Mouse (Mus musculus): ENCODE results near the gene Gm11111. TPM values are rescaled to one million over a fixed set of nuclear protein-coding genes. Genes with fewer than 3 reads are reported as not detected.

Gene Gm11111
- not detected in 2 replicates for polyA plus RNA-seq (2015; fragmentation: Nextera tagmentation; extraction: Ambion mirVana)

DNA sequence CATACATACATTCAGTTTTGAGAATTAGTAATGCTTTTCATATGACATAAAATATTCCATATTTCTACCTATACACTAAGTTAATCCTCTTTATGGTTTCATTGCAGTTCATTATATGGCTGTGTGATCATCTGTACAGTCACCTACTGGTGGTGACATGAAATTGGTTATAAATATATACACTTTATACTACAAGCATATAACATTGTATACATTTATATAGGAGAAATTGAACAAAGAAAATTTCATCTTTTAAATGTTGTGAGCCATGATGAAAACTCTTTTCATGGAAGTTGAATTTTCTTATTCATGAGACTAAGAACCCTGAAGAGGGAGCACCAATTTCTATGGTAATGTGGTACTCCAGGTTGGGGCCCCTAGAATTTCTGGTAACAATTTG is at the start of gene Gm11111:
TSS of gene Gm11111 (plus strand) at position 301 of the 400 bp plus-strand sequence.
- no peak for ATAC-seq (ENCODE audit: insufficient number of reproducible peaks, insufficient read depth, low FRiP score, low TSS enrichment, low read depth)
- no peak within 1 kb of the TSS for H3K4me2 ChIP-seq
- peaks cover 16% of the 10 kb centered on the region; the same call in 1 of the 2 replicates for H3K4me1 ChIP-seq
- H3K4me3 ChIP-seq: no peak within 1 kb of the TSS
- no peaks in the 10 kb centered on the region for H3K27me3 ChIP-seq
- no peaks in the 10 kb centered on the region for H3K36me3 ChIP-seq
- no peaks in the 10 kb centered on the region for H3K9me3 ChIP-seq
- no peak within 1 kb of the TSS for H3K9ac ChIP-seq
- H3K27ac ChIP-seq: no peak within 1 kb of the TSS

DNA sequence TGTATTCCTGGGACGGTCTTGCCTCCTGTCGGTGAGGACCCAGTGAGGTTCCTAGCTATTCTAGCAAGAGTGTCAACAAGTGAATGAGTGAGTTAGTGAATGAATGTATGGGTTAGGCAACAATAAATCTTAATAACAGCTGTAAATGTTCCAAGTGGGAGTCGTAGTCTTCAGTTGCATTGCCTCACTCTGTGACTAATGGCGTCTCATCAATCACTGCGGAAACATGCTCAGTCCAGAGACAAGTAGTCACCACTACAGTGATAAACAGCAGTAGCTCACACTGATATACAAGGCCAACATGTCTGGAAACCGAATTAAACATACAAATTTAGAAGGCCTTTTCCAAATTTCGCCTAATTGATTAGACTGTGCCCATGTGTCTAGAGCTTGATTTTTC is 36.3 kb upstream of the Gm11111 start:
- Histone ChIP-seq H3K27ac (no peak overlapping the region), H3K27me3 (no peaks in the 10 kb centered on the region), H3K4me1 (no peaks in the 10 kb centered on the region), H3K36me3 (no peaks in the 10 kb centered on the region), H3K9ac (no peak overlapping the region), H3K4me2 (no peak overlapping the region), H3K4me3 (no peak overlapping the region), H3K9me3 (no peaks in the 10 kb centered on the region)
- WGBS: 90% methylated on average over 7 of the region's 7 CpGs
- ATAC-seq (ENCODE audit: insufficient number of reproducible peaks, insufficient read depth, low FRiP score, low TSS enrichment, low read depth): no peak

DNA sequence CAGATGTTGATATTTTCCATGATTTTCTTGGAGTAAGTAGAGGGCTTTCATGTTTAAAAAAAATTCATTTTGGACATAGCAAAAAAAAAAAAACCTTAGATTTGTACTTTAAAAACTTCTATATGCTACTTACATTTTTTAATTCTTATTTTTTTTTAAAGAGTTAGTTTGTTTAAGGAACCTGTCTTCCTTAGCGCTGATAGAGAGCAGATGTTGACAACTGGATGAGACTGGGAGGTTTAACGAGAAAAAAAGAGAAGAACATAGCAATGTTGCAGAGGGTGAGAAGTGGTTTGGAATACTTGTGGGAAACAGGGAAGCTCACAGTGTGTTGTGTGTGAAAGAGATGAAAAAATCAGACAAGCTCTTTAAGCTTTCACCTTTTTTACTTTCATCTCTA is 32.4 kb upstream of the Gm11111 start:
- WGBS: 57% methylated on average over 2 of the region's 2 CpGs

GRCm38 (mm10) chr5:98522270-98522977 is 30.1 kb upstream of the Gm11111 start:
- WGBS: 83% methylated on average over 7 of the region's 7 CpGs
- no peak for ATAC-seq (ENCODE audit: insufficient number of reproducible peaks, insufficient read depth, low FRiP score, low TSS enrichment, low read depth)
- Histone ChIP-seq H3K9ac (no peak overlapping the region), H3K4me3 (no peak overlapping the region), H3K9me3 (no peaks in the 10 kb centered on the region), H3K27me3 (no peaks in the 10 kb centered on the region), H3K4me2 (no peak overlapping the region), H3K4me1 (no peaks in the 10 kb centered on the region), H3K36me3 (no peaks in the 10 kb centered on the region), H3K27ac (no peak overlapping the region)

More for the DNA sequence above, 32.4 kb upstream of the Gm11111 start:
- Histone ChIP-seq H3K4me3 (no peak overlapping the region), H3K27me3 (no peaks in the 10 kb centered on the region), H3K4me2 (no peak overlapping the region), H3K27ac (no peak overlapping the region), H3K9ac (no peak overlapping the region), H3K36me3 (no peaks in the 10 kb centered on the region), H3K4me1 (no peaks in the 10 kb centered on the region), H3K9me3 (no peaks in the 10 kb centered on the region)
- no peak for ATAC-seq (ENCODE audit: insufficient number of reproducible peaks, insufficient read depth, low FRiP score, low TSS enrichment, low read depth)

- Histone ChIP-seq H3K9me3 (no peaks in the 10 kb centered on the region), H3K4me1 (no peaks in the 10 kb centered on the region), H3K4me3 (no peak overlapping the region), H3K4me2 (no peak overlapping the region), H3K27me3 (no peaks in the 10 kb centered on the region), H3K36me3 (no peaks in the 10 kb centered on the region), H3K9ac (no peak overlapping the region), H3K27ac (no peak overlapping the region)
- no peak for ATAC-seq (ENCODE audit: insufficient number of reproducible peaks, insufficient read depth, low FRiP score, low TSS enrichment, low read depth)
- WGBS: 78% methylated on average over 7 of the region's 7 CpGs
Observed at GRCm38 (mm10) chr5:98523050-98523449, 29.4 kb upstream of the Gm11111 start.

DNA sequence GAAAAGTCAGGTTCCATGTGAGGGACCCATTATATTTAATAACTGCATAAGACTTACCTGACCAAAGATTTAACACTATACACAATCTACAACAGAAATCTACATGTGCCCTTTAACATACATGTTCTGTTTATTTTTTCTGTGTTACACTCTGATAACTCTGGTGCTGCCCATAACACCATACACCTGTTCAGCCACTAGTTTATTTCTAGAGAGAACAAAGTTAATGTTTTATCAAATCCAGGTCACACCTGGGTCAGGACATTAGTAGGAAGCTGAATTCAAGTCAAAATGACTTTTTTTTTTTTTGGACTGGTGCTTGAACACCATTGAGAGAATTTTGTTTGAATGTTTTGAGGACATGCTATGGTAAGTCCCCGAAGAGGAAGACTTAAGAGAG is 28.7 kb upstream of the Gm11111 start:
- Histone ChIP-seq H3K9me3 (no peaks in the 10 kb centered on the region), H3K4me1 (no peaks in the 10 kb centered on the region), H3K4me2 (no peak overlapping the region), H3K27me3 (no peaks in the 10 kb centered on the region), H3K36me3 (no peaks in the 10 kb centered on the region), H3K9ac (no peak overlapping the region), H3K4me3 (no peak overlapping the region), H3K27ac (no peak overlapping the region)
- no peak for ATAC-seq (ENCODE audit: insufficient number of reproducible peaks, insufficient read depth, low FRiP score, low TSS enrichment, low read depth)
- WGBS: 89% methylated on average over 1 of the region's 1 CpGs

GRCm38 (mm10) chr5:98541333-98541732 is 11.2 kb upstream of the Gm11111 start:
- no peak for ATAC-seq (ENCODE audit: insufficient number of reproducible peaks, insufficient read depth, low FRiP score, low TSS enrichment, low read depth)
- Histone ChIP-seq H3K4me1 (no peaks in the 10 kb centered on the region), H3K9ac (no peak overlapping the region), H3K36me3 (no peaks in the 10 kb centered on the region), H3K27me3 (no peaks in the 10 kb centered on the region), H3K27ac (no peak overlapping the region), H3K9me3 (no peaks in the 10 kb centered on the region), H3K4me3 (no peak overlapping the region), H3K4me2 (no peak overlapping the region)
- 88% methylated on average over 1 of the region's 1 CpGs for WGBS

- no peak for ATAC-seq (ENCODE audit: insufficient number of reproducible peaks, insufficient read depth, low FRiP score, low TSS enrichment, low read depth)
- Histone ChIP-seq H3K4me3 (no peak overlapping the region), H3K27me3 (no peaks in the 10 kb centered on the region), H3K4me1 (peaks cover 16% of the 10 kb centered on the region; the same call in 1 of the 2 replicates), H3K36me3 (no peaks in the 10 kb centered on the region), H3K9ac (no peak overlapping the region), H3K27ac (no peak overlapping the region), H3K9me3 (no peaks in the 10 kb centered on the region), H3K4me2 (no peak overlapping the region)
- WGBS: 43% methylated on average over 5 of the region's 5 CpGs
Observed at GRCm38 (mm10) chr5:98550285-98550684, 2.2 kb upstream of the Gm11111 start.

DNA sequence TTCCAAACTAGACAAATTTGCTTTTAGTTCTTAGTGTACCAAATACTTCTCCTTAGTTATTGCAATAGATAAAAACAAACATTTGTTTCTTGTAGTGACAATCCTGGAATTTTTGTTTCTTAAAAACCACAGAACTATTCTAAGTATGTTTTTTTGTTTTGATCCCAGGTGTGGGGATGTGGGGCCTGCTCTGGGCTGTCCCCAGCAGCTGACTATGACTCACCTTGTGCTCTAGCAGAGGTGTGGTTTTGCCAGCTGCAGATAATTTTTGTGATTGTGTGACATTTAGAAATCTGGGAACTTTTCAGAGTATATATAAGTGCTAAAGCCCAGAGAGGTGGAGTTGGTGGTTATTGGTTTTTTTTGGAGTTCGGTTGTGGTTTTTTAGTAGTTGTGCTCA is 1.6 kb upstream of the Gm11111 start:
- Histone ChIP-seq H3K4me2 (no peak overlapping the region), H3K27ac (no peak overlapping the region), H3K4me1 (peaks cover 16% of the 10 kb centered on the region; the same call in 1 of the 2 replicates), H3K4me3 (no peak overlapping the region), H3K9ac (no peak overlapping the region), H3K27me3 (no peaks in the 10 kb centered on the region), H3K9me3 (no peaks in the 10 kb centered on the region), H3K36me3 (no peaks in the 10 kb centered on the region)
- ATAC-seq (ENCODE audit: insufficient number of reproducible peaks, insufficient read depth, low FRiP score, low TSS enrichment, low read depth): no peak
- 68% methylated on average over 1 of the region's 1 CpGs for WGBS

DNA sequence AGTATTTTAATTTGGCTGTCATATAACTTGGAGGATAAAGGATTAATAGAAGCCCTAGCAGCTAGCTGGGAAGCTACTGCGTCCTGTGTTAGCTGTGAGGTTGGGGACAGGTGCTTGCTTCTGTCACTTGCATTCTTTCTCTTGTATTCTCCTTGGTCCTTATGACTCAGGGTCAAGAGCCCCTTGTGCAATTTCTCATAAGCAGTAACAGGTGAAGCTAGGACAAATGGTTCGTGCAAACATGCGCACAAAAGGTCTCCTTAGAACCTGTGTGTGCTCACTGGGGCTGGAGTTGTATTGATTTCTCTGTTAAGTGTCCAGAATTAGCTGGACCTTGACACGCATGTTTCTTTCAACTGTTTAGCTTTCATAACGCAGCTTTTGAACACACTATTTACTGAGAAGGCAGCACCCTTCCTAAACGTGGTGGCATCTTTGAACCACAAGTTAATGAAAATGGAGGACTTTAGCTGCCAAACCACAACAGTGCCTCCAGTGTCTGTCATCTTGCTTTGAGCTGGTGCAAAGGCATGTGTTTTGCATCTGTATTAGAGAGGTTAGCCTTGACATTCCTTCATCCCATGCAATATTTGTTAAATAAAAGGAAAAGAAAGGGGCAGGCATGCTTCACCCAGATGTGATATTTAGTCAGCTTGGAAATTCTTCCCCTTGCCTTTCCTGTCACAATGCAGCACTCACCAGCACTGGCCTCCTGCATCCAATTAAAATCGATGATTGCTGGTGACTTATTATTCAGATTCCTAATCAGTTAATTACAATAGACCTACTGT is 511 bp downstream of the Gm11111 start:
- Histone ChIP-seq H3K4me2 (no peak overlapping the region), H3K4me3 (no peak overlapping the region), H3K36me3 (no peaks in the 10 kb centered on the region), H3K4me1 (peaks cover 16% of the 10 kb centered on the region; the same call in 1 of the 2 replicates), H3K27me3 (no peaks in the 10 kb centered on the region), H3K9me3 (no peaks in the 10 kb centered on the region), H3K27ac (no peak overlapping the region), H3K9ac (no peak overlapping the region)
- WGBS: 45% methylated on average over 7 of the region's 7 CpGs
- ATAC-seq (ENCODE audit: insufficient number of reproducible peaks, insufficient read depth, low FRiP score, low TSS enrichment, low read depth): no peak

DNA sequence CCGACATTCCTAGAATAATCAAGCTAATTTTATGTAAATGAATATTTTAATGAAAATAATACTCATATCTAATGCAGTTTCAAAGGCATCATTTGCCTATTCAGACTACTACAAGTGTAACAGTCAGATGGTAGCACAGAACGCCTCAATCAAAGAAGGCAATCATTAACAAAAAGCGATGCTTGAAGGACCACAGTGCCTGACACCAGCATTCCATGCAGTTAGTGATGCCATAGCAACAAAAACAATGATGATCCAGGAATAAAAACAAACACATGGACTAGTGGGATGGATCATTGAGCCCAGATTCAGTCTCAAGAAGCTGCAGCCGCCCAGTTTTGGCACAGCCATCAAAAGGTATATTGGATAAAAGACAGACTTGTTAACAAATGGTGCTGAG is 8.8 kb downstream of the Gm11111 start:
- H3K4me2 ChIP-seq: no peak overlapping the region
- H3K27me3 ChIP-seq: no peaks in the 10 kb centered on the region
- whole genome bisulfite sequencing: 74% methylated on average over 4 of the region's 4 CpGs
- H3K4me3 ChIP-seq: no peak overlapping the region
- H3K36me3 ChIP-seq: no peaks in the 10 kb centered on the region
- H3K9me3 ChIP-seq: no peaks in the 10 kb centered on the region
- H3K9ac ChIP-seq: no peak overlapping the region
- H3K4me1 ChIP-seq: no peaks in the 10 kb centered on the region
- no peak for ATAC-seq (ENCODE audit: insufficient number of reproducible peaks, insufficient read depth, low FRiP score, low TSS enrichment, low read depth)
- no peak overlapping the region for H3K27ac ChIP-seq

DNA sequence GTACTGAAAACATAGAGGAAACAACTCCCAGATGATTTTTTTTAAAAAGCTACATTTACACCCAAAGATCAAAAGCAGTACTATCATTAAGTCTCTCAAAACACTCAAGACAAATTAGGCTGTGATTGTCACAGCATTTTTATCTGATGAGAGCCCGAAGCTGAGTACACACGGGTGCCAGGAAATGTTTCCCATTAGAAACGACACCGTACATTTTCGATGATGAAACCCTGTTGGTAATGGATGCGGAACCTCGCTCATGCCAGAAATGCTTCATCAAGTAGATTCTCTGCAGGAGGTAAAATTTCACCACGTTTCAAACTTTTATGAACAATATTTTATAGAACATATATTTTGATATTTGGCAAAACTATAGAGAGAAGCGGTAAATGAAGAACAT is 10.3 kb downstream of the Gm11111 start:
- Histone ChIP-seq H3K4me3 (no peak overlapping the region), H3K36me3 (no peaks in the 10 kb centered on the region), H3K9ac (no peak overlapping the region), H3K4me2 (no peak overlapping the region), H3K9me3 (no peaks in the 10 kb centered on the region), H3K4me1 (0 out of 2 replicates have a peak, but pooled peaks cover 4% of the 10 kb centered on the region), H3K27me3 (no peaks in the 10 kb centered on the region), H3K27ac (no peak overlapping the region)
- ATAC-seq (ENCODE audit: insufficient number of reproducible peaks, insufficient read depth, low FRiP score, low TSS enrichment, low read depth): no peak
- 47% methylated on average over 9 of the region's 9 CpGs for WGBS

All from embryonic facial prominence, embryonic 13.5 days (tissue).